Mouse (Mus musculus): ENCODE data around the gene Hist1h4c.
A peak's percentile ranks its signal among the peaks of the same experiment; 100 is the strongest.

DNA sequence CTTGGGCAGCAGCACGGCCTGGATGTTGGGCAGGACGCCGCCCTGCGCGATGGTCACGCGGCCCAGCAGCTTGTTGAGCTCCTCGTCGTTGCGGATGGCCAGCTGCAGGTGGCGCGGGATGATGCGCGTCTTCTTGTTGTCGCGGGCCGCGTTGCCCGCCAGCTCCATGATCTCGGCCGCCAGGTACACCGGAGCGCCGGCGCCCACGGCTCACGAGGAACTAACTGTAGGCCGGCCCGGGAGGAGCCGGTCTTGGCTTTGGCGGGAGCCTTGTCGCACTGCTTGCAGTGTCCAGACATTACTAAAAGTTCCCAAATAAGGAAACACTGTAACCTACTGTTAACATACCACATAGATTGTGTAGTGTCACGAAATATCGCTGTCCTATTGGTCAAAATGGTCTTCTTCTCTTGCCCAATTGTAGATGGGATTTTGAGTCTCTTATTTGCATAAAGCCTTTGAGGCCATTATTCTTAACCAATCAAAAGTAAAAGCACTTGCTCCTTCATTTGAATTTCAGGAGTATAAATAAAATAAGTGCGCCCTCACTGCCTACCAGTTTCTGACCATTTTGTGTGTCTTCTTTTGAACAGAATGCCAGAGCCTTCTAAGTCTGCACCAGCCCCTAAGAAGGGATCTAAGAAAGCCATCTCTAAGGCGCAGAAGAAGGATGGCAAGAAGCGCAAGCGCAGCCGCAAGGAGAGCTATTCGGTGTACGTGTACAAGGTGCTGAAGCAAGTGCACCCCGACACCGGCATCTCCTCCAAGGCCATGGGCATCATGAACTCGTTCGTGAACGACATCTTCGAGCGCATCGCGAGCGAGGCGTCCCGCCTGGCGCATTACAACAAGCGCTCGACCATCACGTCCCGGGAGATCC is 48.2 kb upstream of the Hist1h4c start, which contains the start of gene Hist1h2bb:
- TF ChIP-seq CTCF (IDR thresholded peaks at IDR 0.05) (peak; percentile 40), EP300 (IDR thresholded peaks at IDR 0.05) (peak; percentile 93)

Measured in lung, postnatal 0 days (tissue).